Mouse (Mus musculus) stomach, embryonic 16.5 days (tissue): ENCODE data around the gene Gm17416. TPM values are rescaled to one million over a fixed set of nuclear protein-coding genes. Genes with fewer than 3 reads are reported as not detected.

ENCODE experiments used
- ATAC-seq: fragments of 200-750 bp; cut with Nextera tagmentation; 2 replicates; pipeline ENCODE4 v1.8.0; 2017; ENCODE audit warnings: moderate number of reproducible peaks, moderate TSS enrichment; ENCODE audit not compliant: insufficient read depth, low FRiP score
- H3K27ac ChIP-seq: fragments of 300-500 bp; sonication (generic); 2 replicates; pipeline ENCODE4 v1.5.1; 2014; ENCODE audit warnings: low read length
- H3K27me3 ChIP-seq: fragments of 300-500 bp; sonication (generic); 2 replicates; pipeline ENCODE4 v1.6.1; 2014; ENCODE audit warnings: low read length, control low read depth, mixed read lengths; ENCODE audit not compliant: control insufficient read depth, insufficient read depth
- H3K36me3 ChIP-seq: fragments of 300-500 bp; sonication (generic); 2 replicates; pipeline ENCODE4 v1.6.1; 2014; ENCODE audit warnings: low read length; ENCODE audit not compliant: control insufficient read depth, insufficient read depth
- H3K4me1 ChIP-seq: fragments of 300-500 bp; sonication (generic); 2 replicates; pipeline ENCODE4 v1.6.1; 2014; ENCODE audit warnings: low read length, control low read depth, mixed read lengths; ENCODE audit not compliant: control insufficient read depth, insufficient read depth
- H3K4me2 ChIP-seq: fragments of 300-500 bp; sonication (generic); 2 replicates; pipeline ENCODE4 v1.6.1; 2014; ENCODE audit warnings: low read depth, low read length, mixed read lengths
- H3K4me3 ChIP-seq: fragments of 300-500 bp; sonication (generic); replicated peaks from 2 replicates; pipeline ENCODE4 v1.5.1; 2014; ENCODE audit warnings: mild to moderate bottlenecking, low read length
- H3K9ac ChIP-seq: fragments of 300-500 bp; sonication (generic); 2 replicates; pipeline ENCODE4 v1.6.1; 2014; ENCODE audit warnings: low read length
- H3K9me3 ChIP-seq: fragments of 300-500 bp; sonication (generic); replicated peaks from 2 replicates; pipeline ENCODE4 v1.6.1; 2016; ENCODE audit warnings: low read length, control low read depth; ENCODE audit not compliant: control insufficient read depth
- WGBS: fragments of 180-500 bp; shearing (Covaris S2); extraction: QIAGEN DNeasy Blood & Tissue Kit; methylation state at CpG from one replicate; pipeline ENCODE4 v1.1.7; 2014; 5-methylcytosine and 5-hydroxymethylcytosine counted together
- polyA plus RNA-seq: library from polyadenylated mRNA; unstranded; fragments of >200 nt; fragmentation: Nextera tagmentation; extraction: Ambion mirVana; gene quantifications from 2 replicates; pipeline ENCODE4 v1.2.1, GENCODE M21; 2015

The Gm17416 gene
- polyA plus RNA-seq, 1 experiment from 2014 or later: not detected

- ATAC-seq: no peak
- Histone ChIP-seq H3K36me3 (no peaks in the 10 kb centered on the region), H3K9ac (no peak overlapping the region), H3K4me2 (no peak overlapping the region), H3K27ac (no peak overlapping the region), H3K4me3 (no peak overlapping the region), H3K4me1 (no peaks in the 10 kb centered on the region), H3K9me3 (no peaks in the 10 kb centered on the region), H3K27me3 (no peaks in the 10 kb centered on the region)
- 60% methylated on average over 5 of the region's 5 CpGs for WGBS
Observed at GRCm38 (mm10) chr2:152617374-152617773, 48.2 kb downstream of the Gm17416 start.

Other genes starting within 250 kb of the Gm17416 start
- 72.6 and 75.2 TPM in 2 replicates for gene Rbck1, start 236.7 kb upstream of the Gm17416 start, polyA plus RNA-seq
- 2.4 and 2.8 TPM in 2 replicates for gene Trib3, start 225.3 kb upstream of the Gm17416 start, polyA plus RNA-seq
- 1.8 and 2.3 TPM in 2 replicates for gene Nrsn2, start 192.7 kb upstream of the Gm17416 start, polyA plus RNA-seq
- gene Sox12, start 171.3 kb upstream of the Gm17416 start, polyA plus RNA-seq: 4.5 and 5.2 TPM in 2 replicates
- gene Zcchc3, start 154.3 kb upstream of the Gm17416 start, polyA plus RNA-seq: 17.1 and 19.9 TPM in 2 replicates
- 0.26 and 0.79 TPM in 2 replicates for gene 6820408C15Rik, start 153.8 kb upstream of the Gm17416 start, polyA plus RNA-seq
- gene Defb23, start 104.7 kb upstream of the Gm17416 start, polyA plus RNA-seq: not detected in 2 replicates
- gene Defb20, start 92.3 kb upstream of the Gm17416 start, polyA plus RNA-seq: not detected in 2 replicates
- not detected in 2 replicates for gene Defb22, start 79.2 kb upstream of the Gm17416 start, polyA plus RNA-seq
- not detected in 2 replicates for gene Defb26, start 57.6 kb upstream of the Gm17416 start, polyA plus RNA-seq
- gene Defb28, start 51.1 kb upstream of the Gm17416 start, polyA plus RNA-seq: not detected in 2 replicates
- not detected in 2 replicates for gene Defb29, start 29.2 kb upstream of the Gm17416 start, polyA plus RNA-seq
- not detected in 2 replicates for gene Defb21, start 3.4 kb downstream of the Gm17416 start, polyA plus RNA-seq
- not detected in 2 replicates for gene Defb19, start 11.0 kb downstream of the Gm17416 start, polyA plus RNA-seq
- gene Defb45, start 30.1 kb downstream of the Gm17416 start, polyA plus RNA-seq: not detected in 2 replicates
- gene Defb36, start 35.0 kb downstream of the Gm17416 start, polyA plus RNA-seq: not detected in 2 replicates
- gene Defb25, start 53.7 kb downstream of the Gm17416 start, polyA plus RNA-seq: 0.62 and 1.4 TPM in 2 replicates
- 20.0 and 20.6 TPM in 2 replicates for gene Rem1, start 57.6 kb downstream of the Gm17416 start, polyA plus RNA-seq
- 121 and 128 TPM in 2 replicates for gene H13, start 100.1 kb downstream of the Gm17416 start, polyA plus RNA-seq
- gene Mcts2, start 117.7 kb downstream of the Gm17416 start, polyA plus RNA-seq: 24.0 and 25.2 TPM in 2 replicates
- 125 and 145 TPM in 2 replicates for gene Id1, start 166.9 kb downstream of the Gm17416 start, polyA plus RNA-seq
- 21.3 and 23.9 TPM in 2 replicates for gene Cox4i2, start 184.8 kb downstream of the Gm17416 start, polyA plus RNA-seq